Mouse (Mus musculus): Measurements from ENCODE around the gene Dbndd1.
"Not testable (repeated sequence)": the region's sequence is repeated elsewhere in the genome, so short reads cannot be mapped to it uniquely, and the experiment has no call there.

Gene Dbndd1

DNA sequence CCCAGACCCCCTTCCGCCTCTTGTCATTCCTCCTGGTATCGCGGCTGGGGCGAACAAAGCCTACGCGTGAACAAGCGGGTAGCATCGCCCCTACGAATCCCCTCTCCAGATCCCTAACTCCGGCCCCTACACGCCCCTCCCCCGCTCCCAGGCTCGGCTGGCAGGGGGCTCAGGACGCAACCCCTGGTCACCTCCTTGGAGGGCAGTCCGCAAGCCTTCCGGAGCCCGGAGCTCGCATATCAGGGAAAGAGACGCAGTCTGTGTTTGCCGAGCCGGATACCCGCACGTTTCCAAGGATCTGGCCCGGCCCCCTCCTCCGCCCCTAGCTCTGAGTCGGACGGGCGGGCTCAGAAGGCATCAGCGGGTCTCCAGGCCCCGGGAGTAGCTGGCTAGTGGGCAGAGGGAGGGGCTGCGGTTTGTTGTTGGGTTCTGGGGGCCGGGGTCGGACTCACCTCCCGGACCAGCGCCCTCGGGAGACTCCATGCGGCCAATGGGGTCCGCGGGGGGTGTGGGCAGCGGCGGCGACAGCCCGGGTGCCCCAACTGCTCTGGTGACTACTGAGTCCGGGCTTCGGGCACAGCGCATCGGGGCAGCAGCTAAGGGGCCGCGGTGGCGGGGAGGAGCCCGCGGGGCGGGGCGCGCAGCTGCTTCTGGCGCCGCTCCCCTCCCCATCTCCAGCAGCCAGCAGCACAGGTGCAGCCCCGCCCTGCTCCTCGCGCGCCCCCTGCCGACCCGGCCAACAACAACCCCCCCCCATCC is at the start of gene Dbndd1:
Gene Dbndd1 (minus strand): TSS at position 683 of the 759 bp plus-strand sequence.
- DNase-seq (ENCODE audit: low spot score in 2 of 2), result peak; percentile 44 to 46

- not testable (repeated sequence) for DNase-seq (ENCODE audit: low spot score in 2 of 2)
Measured at GRCm38 (mm10) chr8:123564221-123564620, 49.0 kb upstream of the Dbndd1 start.

DNA sequence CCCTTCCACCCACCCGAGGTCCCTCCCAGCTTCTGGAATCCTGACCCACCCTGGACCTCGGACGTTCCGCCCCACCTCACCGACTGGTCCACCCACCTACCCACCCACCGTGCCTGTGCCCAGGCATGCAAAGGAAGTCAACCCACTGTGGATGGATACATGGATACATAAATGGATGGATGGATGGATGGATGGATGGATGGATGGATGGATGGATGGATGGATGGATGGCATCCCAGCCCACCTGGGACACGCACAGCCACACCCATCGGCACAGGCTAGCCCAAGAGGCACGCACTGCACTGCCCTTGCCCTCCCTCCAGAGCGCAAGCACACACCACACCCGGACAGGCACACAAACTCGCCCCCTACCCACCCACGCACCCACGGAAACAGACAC is 22.4 kb upstream of the Dbndd1 start:
- not testable (repeated sequence) for DNase-seq (ENCODE audit: low spot score in 2 of 2)

DNA sequence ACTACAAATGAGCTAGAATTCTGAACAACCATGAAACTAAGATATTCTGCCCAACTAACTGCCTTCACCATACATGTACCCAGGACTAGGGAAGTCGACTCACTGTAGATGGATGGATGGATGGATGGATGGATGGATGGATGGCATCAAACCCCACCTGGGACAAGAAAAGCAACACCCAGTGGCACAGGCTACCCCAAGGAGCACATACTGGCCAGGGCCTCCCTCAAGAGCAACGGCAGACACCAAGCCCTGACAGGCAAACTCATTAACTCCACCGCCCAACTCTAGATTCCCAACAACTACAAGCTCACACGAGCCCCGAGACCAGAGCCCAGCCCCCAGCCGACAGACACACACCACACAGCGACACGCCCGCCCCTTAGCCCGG is 21.7 kb upstream of the Dbndd1 start:
- DNase-seq (ENCODE audit: low spot score in 2 of 2), result no peak

DNA sequence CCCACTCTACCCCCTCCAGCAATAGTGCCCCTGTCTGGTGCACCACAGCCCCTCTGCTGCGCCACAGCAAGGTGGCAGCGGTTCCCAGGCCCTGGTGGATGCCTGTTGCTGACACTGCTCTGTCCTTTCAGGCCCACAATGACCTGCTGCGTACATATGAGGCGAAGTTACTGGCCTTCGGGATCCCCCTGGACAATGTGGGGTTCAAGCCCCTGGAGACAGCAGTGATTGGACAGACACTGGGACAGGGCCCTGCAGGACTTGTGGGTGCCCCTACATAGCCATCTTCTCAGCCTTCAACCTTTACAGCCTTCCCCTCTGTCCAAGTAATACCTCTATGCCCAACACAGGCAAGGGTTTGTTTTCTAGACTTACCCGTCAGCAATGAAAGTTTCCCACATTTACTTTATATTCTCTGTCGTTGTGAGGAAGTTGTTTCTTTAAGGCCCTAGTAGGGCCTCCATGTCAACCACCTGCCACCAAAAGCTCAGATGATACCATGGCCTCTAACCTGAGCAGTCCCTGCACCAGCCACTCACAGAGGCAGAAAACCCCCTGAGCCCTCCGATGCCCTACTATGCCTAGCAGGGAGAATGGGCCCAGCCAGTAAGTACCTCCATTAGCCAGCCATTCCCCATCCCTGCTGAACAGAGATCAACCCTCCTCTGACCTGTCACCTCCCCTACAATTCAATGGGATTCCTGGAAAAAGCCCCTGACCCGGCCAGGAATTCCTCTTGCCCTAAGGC is 21.2 kb upstream of the Dbndd1 start:
- no peak for DNase-seq (ENCODE audit: low spot score in 2 of 2)

- DNase-seq (ENCODE audit: low spot score in 2 of 2), result peak; percentile 33 to 50
Measured at GRCm38 (mm10) chr8:123527720-123528489, 12.6 kb upstream of the Dbndd1 start.

- not testable (repeated sequence) for DNase-seq (ENCODE audit: low spot score in 2 of 2)
Measured at GRCm38 (mm10) chr8:123520048-123520447, 4.8 kb upstream of the Dbndd1 start.

- peak; percentile 90 to 92 for DNase-seq (ENCODE audit: low spot score in 2 of 2)
Measured at GRCm38 (mm10) chr8:123518667-123519066, 3.4 kb upstream of the Dbndd1 start, which contains the start of gene Gas8. Gene Gas8 (plus strand): TSS chr8:123518834.

- DNase-seq (ENCODE audit: low spot score in 2 of 2), result no peak
Measured at GRCm38 (mm10) chr8:123518172-123518571, 2.9 kb upstream of the Dbndd1 start.

GRCm38 (mm10) chr8:123516596-123516995 is 1.3 kb upstream of the Dbndd1 start:
- DNase-seq (ENCODE audit: low spot score in 2 of 2), result no peak

DNA sequence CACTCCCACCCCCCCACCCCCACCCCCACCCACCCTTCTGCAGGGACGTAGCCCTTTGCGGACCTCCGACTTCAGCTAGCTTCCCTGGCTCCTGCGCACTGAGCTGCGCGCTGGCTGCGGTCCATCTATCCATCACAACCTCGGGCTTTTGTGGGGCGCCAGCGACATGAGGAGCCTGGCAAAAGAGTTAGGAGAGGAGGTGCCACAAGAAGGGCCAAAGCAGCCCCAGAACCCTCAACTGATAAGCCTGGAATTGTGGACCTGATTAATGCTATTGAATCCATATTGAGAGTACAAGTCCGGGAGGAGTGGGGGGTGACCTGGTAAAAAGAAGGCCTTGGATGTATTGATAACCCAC is 256 bp upstream of the Dbndd1 start:
- peak in 1 of 2 experiments; percentile 29 for DNase-seq (ENCODE audit: low spot score in 2 of 2)

DNA sequence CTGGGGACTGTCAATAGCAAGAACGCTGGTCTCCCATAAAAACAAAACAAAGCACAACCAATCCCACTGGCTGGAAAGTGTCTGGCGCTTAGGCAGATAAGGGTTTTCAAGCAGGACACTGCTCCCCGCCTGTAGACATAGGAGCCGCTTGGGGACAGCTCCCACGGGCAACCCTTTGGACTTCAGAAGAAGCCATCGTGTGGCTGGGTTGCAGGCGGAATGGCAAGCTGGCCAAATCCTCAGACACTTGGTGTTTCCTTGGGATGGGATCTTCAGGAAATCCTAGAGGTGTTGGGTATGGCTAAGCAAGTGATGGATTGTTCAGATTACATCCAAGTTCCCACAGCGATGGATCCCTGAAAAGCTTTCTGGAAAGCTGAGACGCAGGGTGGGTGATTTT is 1.1 kb downstream of the Dbndd1 start:
- peak in 1 of 2 experiments; percentile 26 for DNase-seq (ENCODE audit: low spot score in 2 of 2)

DNA sequence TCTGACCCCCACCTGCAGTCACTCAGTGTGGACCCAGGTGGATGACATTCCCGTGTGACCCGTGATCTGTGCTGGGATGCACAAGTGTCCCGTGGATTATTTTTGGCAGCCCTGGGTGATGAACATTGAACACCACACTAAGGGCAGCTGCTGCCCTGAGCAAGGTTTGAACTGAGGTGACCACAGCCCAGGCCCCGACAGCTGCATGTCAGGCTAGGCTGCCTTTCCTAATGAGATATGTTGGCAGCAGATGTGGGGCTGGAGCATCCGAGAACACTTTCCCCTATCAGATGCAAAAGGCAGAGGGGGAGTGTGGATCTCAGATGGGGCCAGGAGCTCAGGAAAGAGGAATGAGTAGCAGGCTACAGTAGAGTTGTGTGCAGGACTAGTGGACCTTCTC is 4.4 kb downstream of the Dbndd1 start:
- no peak for DNase-seq (ENCODE audit: low spot score in 2 of 2)

- no peak for DNase-seq (ENCODE audit: low spot score in 2 of 2)
Measured at GRCm38 (mm10) chr8:123507153-123507552, 8.1 kb downstream of the Dbndd1 start.

DNA sequence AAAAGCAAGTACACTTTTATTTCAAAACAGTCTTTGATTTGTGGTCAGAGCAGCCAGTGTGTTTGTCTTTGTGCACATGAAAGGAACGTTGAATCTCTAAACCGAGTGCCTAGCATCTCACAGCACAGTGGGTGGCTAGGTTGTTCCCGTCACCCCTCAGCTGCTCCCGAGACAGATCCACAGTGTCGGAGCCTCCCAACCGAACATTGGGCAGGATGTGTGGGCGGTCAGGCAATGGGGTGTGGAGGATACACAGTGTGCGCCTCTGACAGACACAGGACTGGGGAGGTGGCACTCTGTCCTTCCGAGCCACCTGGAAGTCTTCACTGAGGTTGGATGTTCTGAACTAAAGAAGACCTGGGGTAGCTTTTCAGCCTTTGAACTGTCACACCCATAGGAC is 9.6 kb downstream of the Dbndd1 start:
- DNase-seq (ENCODE audit: low spot score in 2 of 2), result no peak

DNA sequence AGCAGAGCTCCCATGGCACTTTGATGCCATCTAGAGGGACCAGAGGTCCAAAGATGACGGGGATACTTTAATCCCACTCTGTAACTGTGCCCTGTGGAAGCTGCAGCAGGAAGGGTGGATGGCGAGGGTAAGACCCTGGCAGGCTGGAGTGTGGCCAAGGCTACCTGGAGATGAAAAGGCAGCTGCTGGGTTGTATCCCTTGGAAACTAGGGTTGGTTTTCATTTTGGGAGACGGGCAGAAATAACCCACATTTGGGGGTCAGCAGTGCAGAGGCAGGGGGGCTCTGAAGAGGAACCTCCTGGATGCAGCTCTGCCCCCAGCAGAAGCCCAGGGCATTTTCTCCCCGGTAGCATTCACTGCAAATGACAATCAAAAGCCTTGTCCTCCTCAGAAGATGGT is 10.0 kb downstream of the Dbndd1 start:
- DNase-seq (ENCODE audit: low spot score in 2 of 2), result no peak

GRCm38 (mm10) chr8:123504591-123505195 is 10.6 kb downstream of the Dbndd1 start:
- DNase-seq (ENCODE audit: low spot score in 2 of 2), result no peak

DNA sequence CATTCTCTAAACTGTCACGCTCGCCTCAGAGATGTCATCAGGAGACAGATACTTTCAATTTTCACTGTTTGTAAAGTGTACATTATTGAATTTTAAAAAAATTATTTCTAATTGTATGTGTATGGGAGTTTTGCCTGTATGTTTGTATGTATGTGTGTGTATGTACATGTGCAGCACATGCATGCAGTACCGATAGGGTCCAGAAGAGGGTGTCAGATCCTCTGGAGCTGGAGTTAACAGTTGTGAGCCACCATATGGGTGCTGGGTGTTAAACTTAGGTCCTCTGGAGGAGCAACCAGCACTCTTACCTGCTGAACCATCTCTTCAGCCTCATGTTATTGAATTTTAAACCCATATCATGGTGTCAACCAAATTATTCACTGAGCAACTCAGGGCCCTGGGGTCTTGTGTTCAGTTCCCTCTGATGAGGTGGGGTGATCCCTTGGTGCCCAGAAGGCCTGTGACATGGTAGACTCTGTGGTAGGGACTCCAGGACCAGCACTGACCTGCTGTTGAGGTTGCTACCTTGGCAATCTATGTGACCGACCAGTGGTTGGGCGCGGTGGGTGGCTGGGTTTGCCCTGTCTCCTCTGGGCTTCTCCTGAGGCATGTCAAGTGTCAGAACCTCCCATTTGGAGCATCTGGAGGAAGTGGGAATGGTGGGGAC is 11.3 kb downstream of the Dbndd1 start:
- DNase-seq (ENCODE audit: low spot score in 2 of 2), result no peak

- no peak for DNase-seq (ENCODE audit: low spot score in 2 of 2)
Measured at GRCm38 (mm10) chr8:123502192-123502591, 13.1 kb downstream of the Dbndd1 start.

DNA sequence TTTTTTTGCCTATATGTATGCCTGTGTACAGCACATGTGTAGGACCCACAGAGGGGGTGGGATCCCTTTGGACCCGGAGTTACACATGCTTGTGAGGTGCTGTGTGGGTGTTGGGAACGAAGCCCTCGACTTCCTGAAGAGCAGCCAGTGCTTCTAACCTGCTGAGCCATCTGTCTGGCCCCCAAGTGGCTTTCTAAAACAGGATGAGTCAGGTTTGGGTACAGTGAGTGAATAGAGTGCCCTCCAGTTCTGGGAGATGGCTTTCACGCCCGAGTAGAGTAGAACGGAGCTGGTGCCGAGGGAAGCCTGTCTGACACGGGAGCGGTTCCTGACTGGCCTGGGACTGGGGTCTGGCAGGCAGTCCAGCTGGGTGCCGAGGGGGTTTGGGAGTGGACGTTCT is 15.7 kb downstream of the Dbndd1 start:
- no peak for DNase-seq (ENCODE audit: low spot score in 2 of 2)

GRCm38 (mm10) chr8:123498963-123499362 is 16.3 kb downstream of the Dbndd1 start:
- peak in 1 of 2 experiments; percentile 28 for DNase-seq (ENCODE audit: low spot score in 2 of 2)

Measured in right cerebral cortex, adult 2 months (tissue).